Mouse (Mus musculus) testis, adult 2 months (tissue): ENCODE data around the gene Baz2b.

Experiments
- CTCF ChIP-seq: fragments of 200-500 bp; IDR thresholded peaks from 2 replicates; pipeline ENCODE4 v1.5.1; 2012; ENCODE audit warnings: low read depth, mild to moderate bottlenecking, inconsistent platforms, low read length, moderate library complexity; ENCODE audit not compliant: control insufficient read depth, insufficient read depth, insufficient replicate concordance
- POLR2A ChIP-seq: fragments of 200-500 bp; IDR thresholded peaks from 2 replicates; pipeline ENCODE4 v1.6.1; 2012; ENCODE audit warnings: low read depth, mild to moderate bottlenecking, inconsistent platforms, low read length, moderate library complexity; ENCODE audit not compliant: control insufficient read depth

- no peak for TF ChIP-seq CTCF
- TF ChIP-seq POLR2A, result no peak
These were observed 206.0 kb downstream of the Baz2b start for GRCm38 (mm10) chr2:60003665-60004045.
